Mouse (Mus musculus): ENCODE measurements around the gene Wipf3. TPM values are rescaled to one million over a fixed set of nuclear protein-coding genes. Genes with fewer than 3 reads are reported as not detected.

Wipf3 gene
- 0.37 TPM in 1 of 2 replicates, not detected in the other for polyA plus RNA-seq (2011; ENCODE audit: insufficient read depth, insufficient read length, low replicate concordance, missing spikeins)

DNA sequence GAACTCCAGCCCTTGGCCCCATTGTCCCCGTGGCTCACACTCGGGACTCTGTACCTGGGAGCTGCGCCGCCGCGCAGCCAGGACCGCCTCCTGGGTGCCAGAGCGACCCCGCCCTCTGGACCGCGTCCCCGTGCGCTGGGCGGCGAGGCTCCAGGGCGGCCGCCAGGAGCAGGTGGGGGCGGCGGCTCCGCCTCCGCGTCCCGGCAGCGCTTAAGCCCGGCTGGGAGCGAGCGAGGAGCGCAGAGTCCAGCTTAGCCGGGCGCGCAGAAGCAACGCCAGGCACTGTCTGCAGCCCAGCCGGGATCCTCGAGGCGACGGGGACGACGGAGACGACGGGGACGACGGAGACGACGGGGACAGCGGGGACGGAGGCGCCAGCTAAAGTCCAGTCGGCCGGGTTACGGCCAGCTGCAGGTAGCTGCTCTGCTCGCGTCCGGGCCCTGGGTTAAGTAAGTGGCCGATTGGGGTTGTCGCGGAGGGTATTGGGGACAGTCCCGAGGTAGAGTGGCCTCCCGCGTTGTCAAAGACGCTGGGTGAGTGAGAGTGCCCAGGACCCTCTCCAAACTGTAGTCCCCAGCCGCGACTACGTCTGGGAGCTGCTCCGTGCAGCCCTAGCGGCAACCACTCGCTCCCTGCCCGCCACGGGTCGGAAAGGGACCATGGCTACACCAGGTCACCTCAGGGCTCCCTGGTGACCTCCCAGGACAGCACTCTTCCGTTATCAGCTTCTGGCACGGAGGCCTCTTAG lies at the start of gene Wipf3:
TSS of gene Wipf3 (plus strand) at position 157 of the 748 bp plus-strand sequence.
- 1% methylated on average over 69 of the region's 71 CpGs for WGBS

DNA sequence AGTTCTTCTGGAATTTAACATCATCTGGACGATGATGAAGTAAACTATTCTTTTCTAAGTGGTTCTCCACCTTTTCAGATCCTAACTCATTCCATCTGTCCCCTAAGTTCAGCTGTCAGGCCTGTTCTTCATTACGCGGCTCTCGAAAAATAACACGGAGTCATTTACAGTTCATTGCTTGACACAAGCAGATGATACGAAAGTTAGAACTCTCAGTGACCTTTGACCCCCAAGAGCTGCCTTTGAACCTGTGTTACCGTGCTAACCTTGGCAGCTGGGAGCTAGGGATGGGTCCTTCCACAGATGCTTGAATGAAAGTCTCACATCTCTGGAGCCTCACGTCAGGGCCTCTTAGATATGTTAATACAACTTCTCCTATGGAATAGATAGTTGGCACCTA lies 46.8 kb upstream of the Wipf3 start:
- TF ChIP-seq CTCF (IDR thresholded peaks at IDR 0.05; ENCODE audit: control insufficient read depth, insufficient read depth, low read length) (no peak), POLR2A (IDR thresholded peaks at IDR 0.05; ENCODE audit: borderline replicate concordance, control insufficient read depth, low read depth, low read length) (no peak)
- H3K4me1 ChIP-seq (ENCODE audit: control insufficient read depth, insufficient read depth, low read length) = no peaks in the 10 kb centered on the region
- 83% methylated on average over 8 of the region's 8 CpGs for WGBS
- no peak overlapping the region for H3K4me3 ChIP-seq (replicated peaks; ENCODE audit: control insufficient read depth, low read depth, low read length)
- no peak overlapping the region for H3K27ac ChIP-seq (ENCODE audit: control insufficient read depth, insufficient read depth, low read depth, low read length, poor library complexity)

More for the DNA sequence above, at the start of gene Wipf3:
- Histone ChIP-seq H3K4me3 (replicated peaks; ENCODE audit: control insufficient read depth, low read depth, low read length) (no peak within 1 kb of the TSS), H3K4me1 (ENCODE audit: control insufficient read depth, insufficient read depth, low read length) (no peaks in the 10 kb centered on the region), H3K27ac (ENCODE audit: control insufficient read depth, insufficient read depth, low read depth, low read length, poor library complexity) (no peak within 1 kb of the TSS; the same call in 1 of the 2 replicates)
- no peak for TF ChIP-seq CTCF (IDR thresholded peaks at IDR 0.05; ENCODE audit: control insufficient read depth, insufficient read depth, low read length)
- no peak for TF ChIP-seq POLR2A (IDR thresholded peaks at IDR 0.05; ENCODE audit: borderline replicate concordance, control insufficient read depth, low read depth, low read length)

DNA sequence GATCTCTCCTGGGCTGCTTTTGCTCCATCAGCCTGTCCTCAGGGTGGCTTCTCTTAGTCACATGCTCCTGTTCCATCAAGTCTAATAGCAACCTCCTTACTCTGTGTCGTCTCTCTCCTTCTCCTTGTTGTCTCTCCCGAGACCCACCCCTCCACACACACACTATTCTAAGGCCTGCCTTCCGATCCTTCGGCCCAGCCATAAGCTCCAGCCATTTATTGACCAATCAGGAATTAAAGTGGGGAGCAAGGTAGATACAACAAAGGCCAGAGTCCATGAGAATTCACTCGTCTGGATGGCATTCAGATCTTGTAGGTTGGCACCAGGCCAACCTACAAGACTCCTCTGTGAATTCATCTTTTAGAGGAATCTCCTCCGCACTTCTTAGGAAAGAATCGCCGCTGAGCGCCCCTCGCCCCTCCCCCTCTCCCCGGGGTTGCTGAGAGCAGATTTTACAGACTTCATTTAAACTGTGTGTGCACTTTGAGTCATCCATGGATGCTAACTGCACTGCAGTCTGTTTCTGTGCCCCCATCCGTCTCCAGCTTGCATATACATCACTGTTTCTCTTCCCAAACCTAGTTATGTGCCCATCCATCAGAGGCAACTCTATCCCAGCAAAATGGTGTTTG lies 45.4 kb upstream of the Wipf3 start:
- TF ChIP-seq POLR2A (IDR thresholded peaks at IDR 0.05; ENCODE audit: borderline replicate concordance, control insufficient read depth, low read depth, low read length) (no peak), CTCF (IDR thresholded peaks at IDR 0.05; ENCODE audit: control insufficient read depth, insufficient read depth, low read length) (no peak)
- no peak overlapping the region for H3K27ac ChIP-seq (ENCODE audit: control insufficient read depth, insufficient read depth, low read depth, low read length, poor library complexity)
- H3K4me1 ChIP-seq (ENCODE audit: control insufficient read depth, insufficient read depth, low read length) = no peaks in the 10 kb centered on the region
- 76% methylated on average over 12 of the region's 12 CpGs for WGBS
- no peak overlapping the region for H3K4me3 ChIP-seq (replicated peaks; ENCODE audit: control insufficient read depth, low read depth, low read length)

DNA sequence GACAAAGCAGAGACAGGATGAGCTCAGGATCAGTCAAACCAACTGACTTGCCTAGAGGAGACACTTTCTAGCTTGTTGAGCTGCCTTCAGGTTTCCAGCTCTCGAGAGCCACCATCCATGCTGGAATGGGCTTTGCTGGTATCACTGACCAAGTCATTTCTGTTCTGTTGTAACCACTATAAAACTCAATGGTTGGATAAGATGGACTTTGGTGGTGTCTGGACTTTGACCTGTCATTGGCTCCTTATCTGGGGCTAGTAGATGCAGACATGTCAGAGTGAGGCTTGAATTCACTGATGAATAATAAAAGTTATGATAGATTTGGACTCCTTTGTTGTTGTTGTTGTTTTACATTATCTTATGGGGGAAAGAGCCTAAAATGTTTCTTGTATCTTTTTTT lies 44.6 kb upstream of the Wipf3 start:
- Histone ChIP-seq H3K27ac (ENCODE audit: control insufficient read depth, insufficient read depth, low read depth, low read length, poor library complexity) (no peak overlapping the region), H3K4me3 (replicated peaks; ENCODE audit: control insufficient read depth, low read depth, low read length) (no peak overlapping the region), H3K4me1 (ENCODE audit: control insufficient read depth, insufficient read depth, low read length) (no peaks in the 10 kb centered on the region)
- no peak for TF ChIP-seq POLR2A (IDR thresholded peaks at IDR 0.05; ENCODE audit: borderline replicate concordance, control insufficient read depth, low read depth, low read length)
- TF ChIP-seq CTCF (IDR thresholded peaks at IDR 0.05; ENCODE audit: control insufficient read depth, insufficient read depth, low read length) = no peak
- 69% methylated on average over 1 of the region's 1 CpGs for WGBS

DNA sequence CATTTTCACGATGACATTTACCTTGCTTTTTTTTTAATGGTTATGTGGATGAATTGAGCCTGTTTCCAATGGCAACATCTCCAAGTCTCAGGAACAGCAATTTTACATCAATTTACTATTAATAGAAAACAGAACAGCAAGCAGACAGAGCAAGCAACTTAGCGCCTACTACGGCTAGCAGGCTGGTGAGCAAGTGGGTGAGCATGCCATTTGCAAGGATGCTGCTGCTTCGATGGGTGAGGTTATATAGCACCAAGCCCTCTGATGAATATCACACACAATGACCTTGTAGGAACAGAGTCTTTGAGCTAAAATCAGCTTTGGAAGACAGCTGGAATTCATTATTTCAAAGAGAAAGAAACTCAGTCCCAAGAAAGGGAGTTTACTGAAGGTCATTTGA lies 43.0 kb upstream of the Wipf3 start:
- Histone ChIP-seq H3K4me1 (ENCODE audit: control insufficient read depth, insufficient read depth, low read length) (no peaks in the 10 kb centered on the region; the same call in 1 of the 2 replicates), H3K27ac (ENCODE audit: control insufficient read depth, insufficient read depth, low read depth, low read length, poor library complexity) (no peak overlapping the region), H3K4me3 (replicated peaks; ENCODE audit: control insufficient read depth, low read depth, low read length) (no peak overlapping the region)
- TF ChIP-seq POLR2A (IDR thresholded peaks at IDR 0.05; ENCODE audit: borderline replicate concordance, control insufficient read depth, low read depth, low read length) (no peak), CTCF (IDR thresholded peaks at IDR 0.05; ENCODE audit: control insufficient read depth, insufficient read depth, low read length) (no peak)
- WGBS = 85% methylated on average over 4 of the region's 4 CpGs

DNA sequence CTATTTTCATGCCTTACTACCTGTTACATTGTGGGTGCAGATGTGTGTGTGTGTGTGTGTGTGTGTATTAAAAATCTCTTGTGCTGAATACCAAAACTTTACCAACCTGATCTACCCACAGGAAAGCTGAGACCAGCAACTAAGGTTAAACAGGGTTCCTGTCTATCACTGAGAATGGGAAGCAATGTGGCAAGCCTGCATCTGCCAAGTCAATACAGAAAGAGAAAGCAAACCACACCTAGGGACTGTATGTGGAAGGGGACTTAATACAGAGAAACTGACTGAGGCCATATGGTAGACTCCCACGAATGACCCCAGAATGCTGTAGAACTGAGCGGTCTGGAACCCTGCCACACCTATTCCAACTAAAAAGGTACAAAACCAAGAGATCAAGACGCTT lies 42.4 kb upstream of the Wipf3 start:
- TF ChIP-seq CTCF (IDR thresholded peaks at IDR 0.05; ENCODE audit: control insufficient read depth, insufficient read depth, low read length) = no peak
- TF ChIP-seq POLR2A (IDR thresholded peaks at IDR 0.05; ENCODE audit: borderline replicate concordance, control insufficient read depth, low read depth, low read length) = no peak
- no peak overlapping the region for H3K4me3 ChIP-seq (replicated peaks; ENCODE audit: control insufficient read depth, low read depth, low read length)
- 58% methylated on average over 3 of the region's 3 CpGs for WGBS
- no peaks in the 10 kb centered on the region; the same call in 1 of the 2 replicates for H3K4me1 ChIP-seq (ENCODE audit: control insufficient read depth, insufficient read depth, low read length)
- no peak overlapping the region for H3K27ac ChIP-seq (ENCODE audit: control insufficient read depth, insufficient read depth, low read depth, low read length, poor library complexity)

DNA sequence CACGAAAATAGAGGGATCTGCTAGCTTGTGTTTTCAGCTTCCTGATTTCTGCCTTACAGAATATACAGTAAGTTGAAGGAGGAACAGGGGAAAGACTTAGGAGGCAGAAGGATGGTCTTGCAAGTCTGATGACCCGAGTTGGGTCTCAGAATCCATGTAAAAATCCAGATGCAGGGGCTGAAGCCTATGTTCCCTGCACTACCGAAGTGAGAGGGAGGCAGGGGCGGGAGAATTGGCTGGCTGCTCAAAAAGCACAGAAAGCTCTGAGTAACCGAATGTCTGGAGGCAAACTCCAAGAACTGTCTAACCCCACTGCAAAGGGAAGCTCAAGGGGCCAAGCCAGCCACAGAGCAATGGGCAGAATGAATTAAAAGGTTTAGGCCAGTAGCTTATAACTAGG lies 41.7 kb upstream of the Wipf3 start:
- WGBS = 58% methylated on average over 5 of the region's 5 CpGs
- no peaks in the 10 kb centered on the region; the same call in 1 of the 2 replicates for H3K4me1 ChIP-seq (ENCODE audit: control insufficient read depth, insufficient read depth, low read length)
- TF ChIP-seq POLR2A (IDR thresholded peaks at IDR 0.05; ENCODE audit: borderline replicate concordance, control insufficient read depth, low read depth, low read length) = no peak
- no peak for TF ChIP-seq CTCF (IDR thresholded peaks at IDR 0.05; ENCODE audit: control insufficient read depth, insufficient read depth, low read length)
- H3K4me3 ChIP-seq (replicated peaks; ENCODE audit: control insufficient read depth, low read depth, low read length) = no peak overlapping the region
- H3K27ac ChIP-seq (ENCODE audit: control insufficient read depth, insufficient read depth, low read depth, low read length, poor library complexity) = no peak overlapping the region

DNA sequence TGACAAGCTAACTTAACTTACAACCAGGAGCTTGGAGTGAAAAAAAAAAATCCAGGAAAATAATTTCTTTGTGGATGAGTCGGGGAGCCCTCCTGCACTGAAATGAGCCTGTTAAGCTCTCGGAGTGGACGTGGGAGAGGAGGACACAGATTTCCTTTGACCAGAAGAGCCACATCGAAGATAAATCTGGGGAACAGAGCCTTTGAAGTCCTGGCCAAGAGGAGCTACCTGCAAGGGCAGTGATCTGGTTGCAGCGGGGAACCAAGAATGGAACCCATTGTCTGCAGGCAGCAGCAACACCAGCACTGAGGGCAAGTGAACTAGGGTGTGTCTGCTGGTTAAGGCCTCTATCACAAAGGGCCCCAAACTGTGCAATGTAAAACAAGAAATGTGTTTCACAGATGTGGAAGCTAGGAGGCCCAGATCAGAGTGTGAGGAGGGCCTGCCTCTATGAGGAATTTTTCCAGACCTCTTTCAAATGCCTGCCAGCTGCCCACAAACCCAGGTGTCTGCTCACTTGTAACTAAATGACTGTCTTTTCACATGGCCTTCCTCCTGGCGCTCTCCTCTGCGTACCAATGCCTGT lies 40.6 kb upstream of the Wipf3 start:
- TF ChIP-seq CTCF (IDR thresholded peaks at IDR 0.05; ENCODE audit: control insufficient read depth, insufficient read depth, low read length) = no peak
- no peak for TF ChIP-seq POLR2A (IDR thresholded peaks at IDR 0.05; ENCODE audit: borderline replicate concordance, control insufficient read depth, low read depth, low read length)
- no peaks in the 10 kb centered on the region; the same call in 1 of the 2 replicates for H3K4me1 ChIP-seq (ENCODE audit: control insufficient read depth, insufficient read depth, low read length)
- no peak overlapping the region for H3K27ac ChIP-seq (ENCODE audit: control insufficient read depth, insufficient read depth, low read depth, low read length, poor library complexity)
- 78% methylated on average over 7 of the region's 7 CpGs for WGBS
- no peak overlapping the region for H3K4me3 ChIP-seq (replicated peaks; ENCODE audit: control insufficient read depth, low read depth, low read length)

Measured in bone marrow, adult 2 months (tissue).